Mouse (Mus musculus): ENCODE results near the gene Rora. TPM values are rescaled to one million over a fixed set of nuclear protein-coding genes. Genes with fewer than 3 reads are reported as not detected.

The Rora gene
- polyA plus RNA-seq, 1 experiment: 0.06 TPM

DNA sequence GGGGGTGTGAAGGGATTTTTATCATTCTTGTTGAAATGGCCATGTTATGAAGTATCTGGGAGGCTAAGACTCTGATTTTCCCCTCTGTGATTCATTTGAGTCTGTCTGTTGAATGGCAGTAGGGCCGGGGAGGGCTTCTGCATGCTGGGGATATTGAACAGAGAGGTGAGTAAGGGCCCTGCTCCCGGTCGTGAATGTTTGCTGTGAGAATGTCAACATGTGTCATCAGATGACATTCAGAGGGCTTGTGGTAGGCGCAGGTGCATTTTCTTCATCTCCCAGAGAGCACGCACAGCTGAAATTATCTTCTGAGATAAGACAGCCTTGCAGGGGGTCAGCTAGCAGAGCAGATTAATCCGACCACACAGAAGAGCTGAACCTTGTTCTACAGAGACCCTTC is 692.0 kb downstream of the Rora start:
- Histone ChIP-seq H3ac (ENCODE audit: control insufficient read depth, insufficient read length, low read depth) (no peak overlapping the region), H3K79me3 (ENCODE audit: low read depth) (no peaks in the 10 kb centered on the region), H3K4me3 (ENCODE audit: insufficient read depth, poor library complexity, severe bottlenecking) (no peak overlapping the region), H3K79me2 (ENCODE audit: control insufficient read depth, insufficient read depth) (no peaks in the 10 kb centered on the region), H3K27me3 (ENCODE audit: control insufficient read depth, insufficient read depth, insufficient read length) (no peaks in the 10 kb centered on the region), H3K36me3 (ENCODE audit: control insufficient read depth, insufficient read depth) (no peaks in the 10 kb centered on the region)
- TF ChIP-seq MYOD1 (IDR thresholded peaks at IDR 0.05; ENCODE audit: control insufficient read depth, insufficient read length, low read depth): no peak
- TF ChIP-seq CTCF (IDR thresholded peaks at IDR 0.05; ENCODE audit: control insufficient read depth, insufficient read depth, insufficient read length): no peak

DNA sequence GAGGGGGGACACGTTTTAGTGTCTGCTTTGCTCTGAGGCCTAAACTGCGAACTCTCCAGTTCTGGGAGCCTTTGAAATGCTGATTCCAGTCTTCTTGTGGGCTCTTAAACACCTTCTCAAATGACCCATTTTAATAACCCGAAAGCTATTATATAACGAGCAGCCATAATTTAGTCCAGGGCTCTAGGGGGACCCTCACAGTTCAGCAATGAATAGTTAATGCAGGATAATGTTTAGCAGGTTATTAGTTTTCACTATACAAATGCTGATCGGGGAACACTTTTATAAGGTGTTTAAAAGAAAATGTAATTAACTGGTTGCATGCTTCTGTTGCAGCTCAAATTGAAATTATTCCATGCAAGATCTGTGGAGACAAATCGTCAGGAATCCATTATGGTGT is 694.2 kb downstream of the Rora start:
- Histone ChIP-seq H3ac (ENCODE audit: control insufficient read depth, insufficient read length, low read depth) (no peak overlapping the region), H3K79me2 (ENCODE audit: control insufficient read depth, insufficient read depth) (no peaks in the 10 kb centered on the region), H3K4me3 (ENCODE audit: insufficient read depth, poor library complexity, severe bottlenecking) (no peak overlapping the region), H3K79me3 (ENCODE audit: low read depth) (no peaks in the 10 kb centered on the region), H3K36me3 (ENCODE audit: control insufficient read depth, insufficient read depth) (no peaks in the 10 kb centered on the region), H3K27me3 (ENCODE audit: control insufficient read depth, insufficient read depth, insufficient read length) (no peaks in the 10 kb centered on the region)
- TF ChIP-seq CTCF (IDR thresholded peaks at IDR 0.05; ENCODE audit: control insufficient read depth, insufficient read depth, insufficient read length): no peak
- no peak for TF ChIP-seq MAX (IDR thresholded peaks at IDR 0.05)
- no peak for TF ChIP-seq FOSL1 (IDR thresholded peaks at IDR 0.05; ENCODE audit: insufficient read depth, low read length, poor library complexity, severe bottlenecking)
- TF ChIP-seq MYOD1 (IDR thresholded peaks at IDR 0.05; ENCODE audit: control insufficient read depth, insufficient read length, low read depth): no peak
- no peak for TF ChIP-seq CEBPB (IDR thresholded peaks at IDR 0.05; ENCODE audit: low read depth)
- no peak for TF ChIP-seq MYOG (IDR thresholded peaks at IDR 0.05; ENCODE audit: control insufficient read depth, extremely low read depth, insufficient read length)

DNA sequence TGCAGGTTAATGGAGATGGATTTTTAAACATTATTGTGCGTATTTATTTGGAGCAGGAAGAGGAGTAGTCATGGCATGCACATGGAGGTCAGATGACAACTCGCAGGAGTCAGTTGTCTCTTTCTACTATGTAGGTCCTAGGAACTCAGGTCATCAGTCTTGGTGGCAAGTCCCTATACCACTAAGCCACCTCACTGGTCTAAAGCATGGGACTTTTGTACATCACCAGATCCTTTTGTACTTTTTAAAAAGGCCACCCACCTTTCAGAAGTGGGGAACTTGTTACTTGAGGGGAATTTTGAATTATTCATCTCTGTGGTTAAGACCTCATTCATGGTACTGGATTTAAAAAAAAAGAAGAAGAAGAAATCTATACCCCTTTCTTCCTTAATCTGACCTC is 696.0 kb downstream of the Rora start:
- TF ChIP-seq MYOD1 (IDR thresholded peaks at IDR 0.05; ENCODE audit: control insufficient read depth, insufficient read length, low read depth): no peak
- Histone ChIP-seq H3ac (ENCODE audit: control insufficient read depth, insufficient read length, low read depth) (no peak overlapping the region), H3K36me3 (ENCODE audit: control insufficient read depth, insufficient read depth) (no peaks in the 10 kb centered on the region), H3K27me3 (ENCODE audit: control insufficient read depth, insufficient read depth, insufficient read length) (no peaks in the 10 kb centered on the region), H3K79me3 (ENCODE audit: low read depth) (no peaks in the 10 kb centered on the region), H3K4me3 (ENCODE audit: insufficient read depth, poor library complexity, severe bottlenecking) (no peak overlapping the region), H3K79me2 (ENCODE audit: control insufficient read depth, insufficient read depth) (no peaks in the 10 kb centered on the region)

DNA sequence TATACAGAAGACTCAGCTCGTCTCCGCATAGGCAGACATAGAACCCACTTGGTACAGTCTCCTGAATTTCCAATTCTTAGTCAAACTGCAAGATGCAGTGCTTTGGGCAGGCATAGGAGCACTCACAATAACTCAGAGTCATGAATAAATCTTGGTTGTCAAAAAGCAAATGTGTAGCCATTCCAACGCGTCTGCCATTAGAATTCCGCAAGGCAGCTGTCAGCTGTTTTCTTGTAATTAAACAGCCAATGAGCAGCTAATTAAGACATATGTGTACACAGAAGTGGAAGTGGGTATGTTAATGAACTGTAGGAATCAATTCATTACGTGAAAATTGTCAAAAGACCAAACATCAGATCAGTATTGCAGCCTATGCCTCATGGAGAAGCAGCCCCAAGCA is 700.6 kb downstream of the Rora start:
- Histone ChIP-seq H3K4me3 (ENCODE audit: insufficient read depth, poor library complexity, severe bottlenecking) (no peak overlapping the region), H3K79me3 (ENCODE audit: low read depth) (no peaks in the 10 kb centered on the region), H3ac (ENCODE audit: control insufficient read depth, insufficient read length, low read depth) (no peak overlapping the region), H3K36me3 (ENCODE audit: control insufficient read depth, insufficient read depth) (no peaks in the 10 kb centered on the region), H3K79me2 (ENCODE audit: control insufficient read depth, insufficient read depth) (no peaks in the 10 kb centered on the region), H3K27me3 (ENCODE audit: control insufficient read depth, insufficient read depth, insufficient read length) (peaks cover 6% of the 10 kb centered on the region)
- TF ChIP-seq FOSL1 (IDR thresholded peaks at IDR 0.05; ENCODE audit: insufficient read depth, low read length, poor library complexity, severe bottlenecking) (no peak), MAX (IDR thresholded peaks at IDR 0.05) (no peak), CEBPB (IDR thresholded peaks at IDR 0.05; ENCODE audit: low read depth) (no peak), MYOD1 (IDR thresholded peaks at IDR 0.05; ENCODE audit: control insufficient read depth, insufficient read length, low read depth) (no peak), CTCF (IDR thresholded peaks at IDR 0.05; ENCODE audit: control insufficient read depth, insufficient read depth, insufficient read length) (no peak), MYOG (IDR thresholded peaks at IDR 0.05; ENCODE audit: control insufficient read depth, extremely low read depth, insufficient read length) (no peak), USF1 (IDR thresholded peaks at IDR 0.05; ENCODE audit: low read depth) (no peak)

DNA sequence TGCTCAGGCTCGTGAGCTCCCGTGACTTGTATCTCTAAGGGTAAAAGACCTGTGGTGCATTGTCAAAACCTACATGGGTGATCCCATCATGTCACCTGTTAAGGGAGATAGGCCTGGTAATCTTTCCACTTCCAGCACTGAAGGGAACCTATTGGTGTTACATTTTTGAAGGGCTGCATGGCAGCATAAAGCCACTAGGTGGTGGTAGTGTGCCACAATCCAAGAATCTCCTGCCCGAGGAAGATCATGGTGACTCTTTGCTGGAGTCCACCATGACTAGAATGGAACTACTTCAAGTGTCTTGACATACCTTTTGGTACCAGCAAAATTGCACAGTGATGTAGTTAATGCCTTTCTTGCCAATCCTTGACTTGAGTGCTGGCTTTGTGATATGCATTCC is 704.2 kb downstream of the Rora start:
- H3K36me3 ChIP-seq (ENCODE audit: control insufficient read depth, insufficient read depth): no peaks in the 10 kb centered on the region
- H3K27me3 ChIP-seq (ENCODE audit: control insufficient read depth, insufficient read depth, insufficient read length): peaks cover 6% of the 10 kb centered on the region
- H3ac ChIP-seq (ENCODE audit: control insufficient read depth, insufficient read length, low read depth): no peak overlapping the region
- no peaks in the 10 kb centered on the region for H3K79me3 ChIP-seq (ENCODE audit: low read depth)
- no peaks in the 10 kb centered on the region for H3K79me2 ChIP-seq (ENCODE audit: control insufficient read depth, insufficient read depth)
- no peak overlapping the region for H3K4me3 ChIP-seq (ENCODE audit: insufficient read depth, poor library complexity, severe bottlenecking)
- TF ChIP-seq CTCF (IDR thresholded peaks at IDR 0.05; ENCODE audit: control insufficient read depth, insufficient read depth, insufficient read length) (peak; percentile 33), CEBPB (IDR thresholded peaks at IDR 0.05; ENCODE audit: low read depth) (no peak), MYOG (IDR thresholded peaks at IDR 0.05; ENCODE audit: control insufficient read depth, extremely low read depth, insufficient read length) (no peak), USF1 (IDR thresholded peaks at IDR 0.05; ENCODE audit: low read depth) (no peak), MYOD1 (IDR thresholded peaks at IDR 0.05; ENCODE audit: control insufficient read depth, insufficient read length, low read depth) (no peak)

DNA sequence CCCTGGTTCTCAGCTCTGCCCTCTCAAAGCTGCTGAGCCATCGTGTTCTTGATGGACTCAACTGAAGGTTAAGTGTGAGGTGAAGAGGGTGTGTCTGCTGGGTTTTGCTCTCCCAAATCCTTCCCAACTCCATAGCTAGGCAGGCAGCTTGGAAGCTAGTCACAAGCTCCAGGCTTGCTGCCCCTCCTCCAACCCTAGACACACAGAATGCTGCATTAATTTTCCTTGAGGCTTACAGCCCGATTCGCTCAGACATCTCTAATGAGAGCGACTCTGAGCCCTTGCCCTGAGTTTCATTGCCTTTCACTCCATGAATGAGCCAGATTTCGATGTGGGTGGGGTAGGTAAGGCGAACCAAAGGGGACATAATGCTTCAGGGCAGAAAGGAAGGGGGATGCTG is 705.2 kb downstream of the Rora start:
- peaks cover 6% of the 10 kb centered on the region for H3K27me3 ChIP-seq (ENCODE audit: control insufficient read depth, insufficient read depth, insufficient read length)
- no peaks in the 10 kb centered on the region for H3K79me3 ChIP-seq (ENCODE audit: low read depth)
- H3K79me2 ChIP-seq (ENCODE audit: control insufficient read depth, insufficient read depth): no peaks in the 10 kb centered on the region
- H3ac ChIP-seq (ENCODE audit: control insufficient read depth, insufficient read length, low read depth): no peak overlapping the region
- no peaks in the 10 kb centered on the region for H3K36me3 ChIP-seq (ENCODE audit: control insufficient read depth, insufficient read depth)
- H3K4me3 ChIP-seq (ENCODE audit: insufficient read depth, poor library complexity, severe bottlenecking): no peak overlapping the region
- no peak for TF ChIP-seq MYOG (IDR thresholded peaks at IDR 0.05; ENCODE audit: control insufficient read depth, extremely low read depth, insufficient read length)
- TF ChIP-seq MAX (IDR thresholded peaks at IDR 0.05): no peak
- no peak for TF ChIP-seq CEBPB (IDR thresholded peaks at IDR 0.05; ENCODE audit: low read depth)
- TF ChIP-seq USF1 (IDR thresholded peaks at IDR 0.05; ENCODE audit: low read depth): no peak
- no peak for TF ChIP-seq MYOD1 (IDR thresholded peaks at IDR 0.05; ENCODE audit: control insufficient read depth, insufficient read length, low read depth)
- TF ChIP-seq FOSL1 (IDR thresholded peaks at IDR 0.05; ENCODE audit: insufficient read depth, low read length, poor library complexity, severe bottlenecking): no peak
- no peak for TF ChIP-seq CTCF (IDR thresholded peaks at IDR 0.05; ENCODE audit: control insufficient read depth, insufficient read depth, insufficient read length)
